Mouse (Mus musculus) neural tube, embryonic 14.5 days (tissue): ENCODE data around the gene B4galnt3. TPM values are rescaled to one million over a fixed set of nuclear protein-coding genes. Genes with fewer than 3 reads are reported as not detected.

Experiments used
- ATAC-seq: fragments of 200-750 bp; cut with Nextera tagmentation; 2 replicates; pipeline ENCODE4 v1.8.0; 2017; ENCODE audit warnings: low read depth, mild to moderate bottlenecking, moderate TSS enrichment, moderate library complexity
- H3K27ac ChIP-seq: fragments of 300-500 bp; sonication (generic); 2 replicates; pipeline ENCODE4 v1.5.1; 2014; ENCODE audit warnings: low read depth, mild to moderate bottlenecking, control low read depth, low read length, moderate library complexity, mixed read lengths
- H3K27me3 ChIP-seq: fragments of 300-500 bp; sonication (generic); 2 replicates; pipeline ENCODE4 v1.6.1; 2014; ENCODE audit warnings: low read length; ENCODE audit not compliant: control insufficient read depth, insufficient read depth
- H3K36me3 ChIP-seq: fragments of 300-500 bp; sonication (generic); 2 replicates; pipeline ENCODE4 v1.6.1; 2014; ENCODE audit warnings: low read length, mixed read lengths; ENCODE audit not compliant: control insufficient read depth, insufficient read depth
- H3K4me1 ChIP-seq: fragments of 300-500 bp; sonication (generic); 2 replicates; pipeline ENCODE4 v1.6.1; 2014; ENCODE audit warnings: low read length; ENCODE audit not compliant: control insufficient read depth, insufficient read depth
- H3K4me2 ChIP-seq: fragments of 300-500 bp; sonication (generic); 2 replicates; pipeline ENCODE4 v1.6.1; 2014; ENCODE audit warnings: mild to moderate bottlenecking, low read depth, low read length, control low read depth
- H3K4me3 ChIP-seq: fragments of 300-500 bp; sonication (generic); 2 replicates; pipeline ENCODE4 v1.5.1; 2014; ENCODE audit warnings: low read depth, low read length, control low read depth, mixed read lengths
- H3K9ac ChIP-seq: fragments of 300-500 bp; sonication (generic); replicated peaks from 2 replicates; pipeline ENCODE4 v1.6.1; 2014; ENCODE audit warnings: low read depth, mild to moderate bottlenecking, control low read depth, low read length, mixed read lengths
- H3K9me3 ChIP-seq: fragments of 300-500 bp; sonication (generic); 2 replicates; pipeline ENCODE4 v1.6.1; 2016; ENCODE audit warnings: low read length; ENCODE audit not compliant: control insufficient read depth
- WGBS: fragments of 180-500 bp; shearing (Covaris S2); extraction: QIAGEN DNeasy Blood & Tissue Kit; methylation state at CpG from one replicate; pipeline ENCODE4 v1.1.7; 2014; 5-methylcytosine and 5-hydroxymethylcytosine counted together
- polyA plus RNA-seq: library from polyadenylated mRNA; unstranded; fragments of >200 nt; fragmentation: Nextera tagmentation; extraction: Ambion mirVana; gene quantifications from 2 replicates; pipeline ENCODE4 v1.2.1, GENCODE M21; 2014

B4galnt3 gene
- 0.09 TPM in 2 replicates for polyA plus RNA-seq

GRCm38 (mm10) chr6:120294056-120294784 is at the start of gene B4galnt3, which contains the start of gene D330020A13Rik:
B4galnt3 (minus strand) TSS chr6:120294559.
D330020A13Rik (plus strand) TSS chr6:120294364.
- H3K4me3 ChIP-seq, result peak within 1 kb of the TSS; percentile 63
- peak within 1 kb of the TSS; percentile 99 for H3K4me2 ChIP-seq
- under 1% methylated on average over 63 of the region's 79 CpGs for WGBS
- H3K4me1 ChIP-seq, result no peaks in the 10 kb centered on the region
- H3K9me3 ChIP-seq, result no peaks in the 10 kb centered on the region
- H3K27ac ChIP-seq, result no peak within 1 kb of the TSS
- peaks cover 4% of the 10 kb centered on the region; the same call in 1 of the 2 replicates for H3K27me3 ChIP-seq
- peak within 1 kb of the TSS; percentile 53 for H3K9ac ChIP-seq
- ATAC-seq, result peak; percentile 85
- no peaks in the 10 kb centered on the region for H3K36me3 ChIP-seq

- Histone ChIP-seq H3K9ac (no peak overlapping the region), H3K4me3 (no peak overlapping the region), H3K27me3 (no peaks in the 10 kb centered on the region), H3K9me3 (no peaks in the 10 kb centered on the region), H3K4me1 (no peaks in the 10 kb centered on the region), H3K4me2 (no peak overlapping the region), H3K36me3 (no peaks in the 10 kb centered on the region; the same call in 1 of the 2 replicates), H3K27ac (no peak overlapping the region)
- 65% methylated on average over 1 of the region's 1 CpGs for whole genome bisulfite sequencing
- ATAC-seq, result no peak
Measured at GRCm38 (mm10) chr6:120343992-120344391, 49.6 kb upstream of the B4galnt3 start.

- Histone ChIP-seq H3K9ac (no peak overlapping the region), H3K4me2 (no peak overlapping the region), H3K4me3 (no peak overlapping the region), H3K27ac (no peak overlapping the region), H3K4me1 (no peaks in the 10 kb centered on the region), H3K27me3 (no peaks in the 10 kb centered on the region), H3K9me3 (no peaks in the 10 kb centered on the region), H3K36me3 (0 out of 2 replicates have a peak, but pooled peaks cover 4% of the 10 kb centered on the region)
- no peak for ATAC-seq
- 86% methylated on average over 2 of the region's 2 CpGs for WGBS
Measured at GRCm38 (mm10) chr6:120332351-120332750, 38.0 kb upstream of the B4galnt3 start.

- H3K9me3 ChIP-seq, result no peaks in the 10 kb centered on the region
Measured at GRCm38 (mm10) chr6:120324295-120324927, 30.1 kb upstream of the B4galnt3 start.

GRCm38 (mm10) chr6:120320369-120320768 is 26.0 kb upstream of the B4galnt3 start:
- Histone ChIP-seq H3K36me3 (no peaks in the 10 kb centered on the region), H3K27me3 (no peaks in the 10 kb centered on the region), H3K9ac (no peak overlapping the region), H3K4me3 (no peak overlapping the region), H3K9me3 (no peaks in the 10 kb centered on the region), H3K4me1 (no peaks in the 10 kb centered on the region), H3K4me2 (no peak overlapping the region), H3K27ac (no peak overlapping the region)
- WGBS, result 66% methylated on average over 2 of the region's 2 CpGs
- ATAC-seq, result no peak

More at GRCm38 (mm10) chr6:120324295-120324927, 30.1 kb upstream of the B4galnt3 start:
- Histone ChIP-seq H3K4me3 (no peak overlapping the region), H3K36me3 (no peaks in the 10 kb centered on the region), H3K9ac (no peak overlapping the region), H3K27ac (no peak overlapping the region), H3K4me2 (no peak overlapping the region), H3K4me1 (no peaks in the 10 kb centered on the region), H3K27me3 (no peaks in the 10 kb centered on the region)
- 33% methylated on average over 6 of the region's 6 CpGs for WGBS
- ATAC-seq, result no peak

- H3K9ac ChIP-seq, result no peak overlapping the region
- no peaks in the 10 kb centered on the region for H3K9me3 ChIP-seq
- H3K4me3 ChIP-seq, result no peak overlapping the region
- no peaks in the 10 kb centered on the region for H3K4me1 ChIP-seq
- no peak overlapping the region for H3K4me2 ChIP-seq
- WGBS, result 91% methylated on average over 9 of the region's 9 CpGs
- H3K27me3 ChIP-seq, result no peaks in the 10 kb centered on the region
- no peak overlapping the region for H3K27ac ChIP-seq
- H3K36me3 ChIP-seq, result no peaks in the 10 kb centered on the region
- no peak for ATAC-seq
Measured at GRCm38 (mm10) chr6:120319129-120319528, 24.8 kb upstream of the B4galnt3 start.

- H3K36me3 ChIP-seq, result no peaks in the 10 kb centered on the region
- H3K4me3 ChIP-seq, result no peak overlapping the region
- no peaks in the 10 kb centered on the region for H3K4me1 ChIP-seq
- ATAC-seq, result no peak
- no peaks in the 10 kb centered on the region for H3K9me3 ChIP-seq
- H3K27ac ChIP-seq, result no peak overlapping the region
- no peak overlapping the region for H3K9ac ChIP-seq
- H3K27me3 ChIP-seq, result no peaks in the 10 kb centered on the region
- 50% methylated on average over 11 of the region's 11 CpGs for WGBS
- H3K4me2 ChIP-seq, result no peak overlapping the region
Measured at GRCm38 (mm10) chr6:120318303-120318940, 24.1 kb upstream of the B4galnt3 start.

GRCm38 (mm10) chr6:120312443-120312842 is 18.1 kb upstream of the B4galnt3 start:
- H3K27me3 ChIP-seq, result no peaks in the 10 kb centered on the region
- ATAC-seq, result no peak
- no peak overlapping the region for H3K9ac ChIP-seq
- 82% methylated on average over 5 of the region's 5 CpGs for WGBS
- no peak overlapping the region for H3K4me3 ChIP-seq
- no peaks in the 10 kb centered on the region for H3K4me1 ChIP-seq
- no peak overlapping the region for H3K4me2 ChIP-seq
- no peaks in the 10 kb centered on the region for H3K9me3 ChIP-seq
- H3K36me3 ChIP-seq, result no peaks in the 10 kb centered on the region
- H3K27ac ChIP-seq, result no peak overlapping the region

- WGBS, result 46% methylated on average over 3 of the region's 3 CpGs
- Histone ChIP-seq H3K4me3 (no peak overlapping the region), H3K4me1 (no peaks in the 10 kb centered on the region), H3K36me3 (no peaks in the 10 kb centered on the region), H3K27me3 (no peaks in the 10 kb centered on the region), H3K9ac (no peak overlapping the region), H3K27ac (no peak overlapping the region), H3K4me2 (no peak overlapping the region), H3K9me3 (no peaks in the 10 kb centered on the region)
- ATAC-seq, result no peak
Measured at GRCm38 (mm10) chr6:120309787-120310186, 15.4 kb upstream of the B4galnt3 start.
